Mouse (Mus musculus): ENCODE measurements around the gene Dnmt3a. TPM values are rescaled to one million over a fixed set of nuclear protein-coding genes. Genes with fewer than 3 reads are reported as not detected.

Gene Dnmt3a
- total RNA-seq, 2 experiments from 2014 or later, result 91.4 to 116 TPM

Other genes with a start within 250 kb of the Dnmt3a start
- 100 to 1,000 TPM; 114 to 118 TPM for gene Dtnb, start 233.6 kb upstream of the Dnmt3a start, total RNA-seq (2021)
- 1 to 10 TPM; 3.0 to 3.2 TPM for gene Pomc, start 148.9 kb downstream of the Dnmt3a start, total RNA-seq (2021)
- 10 to 100 TPM; 85.6 to 91.8 TPM for gene Efr3b, start 232.9 kb downstream of the Dnmt3a start, total RNA-seq (2021)